Mouse (Mus musculus): ENCODE results near the gene 1110012L19Rik. TPM values are rescaled to one million over a fixed set of nuclear protein-coding genes. Genes with fewer than 3 reads are reported as not detected.

The 1110012L19Rik gene
- polyA plus RNA-seq, 1 experiment from 2014 or later, result 27.2 TPM

Other genes starting within 250 kb of the 1110012L19Rik start
- gene Ids, start 20.8 kb upstream of the 1110012L19Rik start, polyA plus RNA-seq (2016; fragmentation: Nextera tagmentation; extraction: Ambion mirVana), result 0.89 and 2.1 TPM in 2 replicates
- gene Tmem185a, start 91.3 kb downstream of the 1110012L19Rik start, polyA plus RNA-seq (2016; fragmentation: Nextera tagmentation; extraction: Ambion mirVana), result 36.0 and 42.5 TPM in 2 replicates